Mouse (Mus musculus) cerebellum, postnatal 4 days (tissue): ENCODE measurements at regions not wholly inside any gene's neighbourhood (a gene's known extent, or its start where the extent isn't known, plus 50 kb on each side); places are given as distances from the start of the nearest gene placed in this dataset.

Source experiments
- DNase-seq, 2 experiments: peaks; one replicate each; pipeline ENCODE4 v3.0.0; 2022; ENCODE audit warnings: low spot score in 2 of 2, mixed read lengths in 1 of 2

DNA sequence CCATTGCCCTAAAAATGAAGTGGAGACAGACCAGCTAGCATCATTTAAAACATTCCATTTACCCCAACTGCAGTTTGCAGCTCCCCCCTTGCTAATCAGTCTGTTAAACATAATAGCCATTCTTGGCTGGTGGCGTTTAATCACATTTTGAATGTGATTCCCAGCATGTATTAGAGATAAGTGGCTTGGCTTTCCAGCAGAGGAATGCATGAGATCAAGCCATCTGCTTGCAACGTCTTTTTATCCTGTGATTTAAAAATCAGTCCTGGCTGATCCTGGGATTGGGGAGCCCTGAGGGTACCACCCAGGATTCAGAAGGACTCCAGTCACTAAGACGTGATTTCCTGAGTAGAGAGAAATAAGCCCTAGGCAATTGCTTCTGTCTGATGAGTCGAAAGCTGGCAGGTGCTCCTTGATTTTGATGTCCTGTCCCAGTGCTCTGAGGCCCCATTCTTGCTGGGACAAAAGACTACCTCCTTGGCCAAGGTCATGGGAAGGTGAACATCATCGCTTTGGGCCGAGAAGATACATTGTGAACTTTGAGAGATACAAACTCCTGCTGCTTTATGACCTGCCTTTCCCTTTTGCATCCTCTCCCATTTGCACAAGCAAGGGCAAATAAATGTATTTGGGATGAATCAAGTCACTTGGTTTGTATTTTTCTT, 623.8 kb downstream of the Tmem132b start:
- DNase-seq: peak in 1 of 2 experiments; percentile 1

DNA sequence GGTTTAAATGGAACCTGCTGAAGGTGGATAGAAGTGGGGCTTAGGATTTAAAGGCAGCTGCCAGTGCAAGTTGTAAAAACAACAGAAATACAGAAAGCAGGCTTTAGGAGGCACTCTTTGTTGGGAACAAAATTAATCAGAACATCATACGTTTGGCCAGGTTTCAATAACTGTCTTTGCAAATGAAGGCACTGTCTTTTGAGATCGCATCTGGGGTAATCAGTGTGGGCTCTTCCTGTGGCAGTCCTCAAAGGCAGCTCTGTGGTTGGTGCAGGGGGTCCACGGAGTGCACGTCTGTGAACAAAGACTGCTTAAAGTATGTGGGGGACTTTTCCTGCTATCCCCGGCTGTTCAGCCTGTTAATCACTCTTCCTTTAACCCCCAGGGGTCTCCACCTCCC, 654.5 kb downstream of the Tmem132b start:
- DNase-seq: no peak

DNA sequence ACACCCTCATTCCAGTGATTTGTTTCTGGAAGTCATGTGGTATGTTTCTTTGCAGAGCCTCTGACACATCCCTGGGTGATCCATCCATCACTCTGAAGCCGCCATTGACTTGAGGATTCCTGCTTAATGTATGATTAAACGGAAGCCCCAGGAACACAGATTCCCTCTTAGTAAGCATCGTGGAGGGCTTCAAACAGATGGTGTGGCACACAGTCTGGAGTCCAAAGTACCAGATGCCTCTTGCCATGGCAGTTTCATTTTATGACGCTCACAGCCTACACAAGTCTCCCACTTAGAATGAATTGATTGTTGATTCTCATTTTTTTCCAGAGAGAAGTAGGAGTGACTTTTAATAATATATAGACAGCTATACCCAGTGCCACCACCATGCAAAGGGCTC, 668.3 kb downstream of the Tmem132b start:
- no peak for DNase-seq

DNA sequence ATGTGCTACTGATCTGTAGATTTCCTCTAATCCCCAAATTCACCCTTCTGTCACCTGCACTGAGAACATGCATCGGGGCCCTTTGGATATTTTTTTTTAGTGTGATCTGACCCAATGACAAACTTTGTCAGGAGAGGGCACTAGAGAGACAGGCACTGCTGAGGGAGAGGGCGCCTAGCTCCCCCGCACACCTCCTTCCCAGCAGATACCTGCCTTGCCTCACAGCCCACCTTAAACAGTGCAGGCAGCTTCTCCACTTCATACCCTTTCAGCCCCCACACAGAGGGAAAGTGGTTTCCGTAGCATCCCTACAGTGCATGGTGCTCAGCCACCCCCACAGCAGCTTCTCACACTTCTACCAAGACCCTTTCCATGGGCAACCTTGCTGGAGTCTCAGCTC, 670.0 kb downstream of the Tmem132b start:
- DNase-seq: no peak

DNA sequence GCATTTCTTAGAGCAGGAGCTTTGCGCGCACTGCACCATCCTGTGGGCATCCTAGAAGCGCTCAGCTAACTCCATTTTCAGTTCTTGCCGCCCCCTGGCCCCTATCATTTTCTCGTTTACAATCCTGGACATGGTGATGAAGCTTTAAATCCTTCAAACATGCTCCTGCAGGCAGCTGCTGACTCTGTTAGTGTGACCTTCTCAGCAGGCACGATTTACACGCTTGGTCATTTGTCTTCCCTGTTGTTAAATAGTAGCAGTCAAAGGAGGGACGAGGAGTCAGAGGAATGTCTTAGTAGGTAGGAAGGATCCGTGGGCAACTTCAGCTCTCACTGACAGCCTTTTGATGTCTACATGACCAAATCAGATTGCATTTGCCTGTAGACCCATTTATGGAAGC, 670.4 kb downstream of the Tmem132b start:
- no peak for DNase-seq

DNA sequence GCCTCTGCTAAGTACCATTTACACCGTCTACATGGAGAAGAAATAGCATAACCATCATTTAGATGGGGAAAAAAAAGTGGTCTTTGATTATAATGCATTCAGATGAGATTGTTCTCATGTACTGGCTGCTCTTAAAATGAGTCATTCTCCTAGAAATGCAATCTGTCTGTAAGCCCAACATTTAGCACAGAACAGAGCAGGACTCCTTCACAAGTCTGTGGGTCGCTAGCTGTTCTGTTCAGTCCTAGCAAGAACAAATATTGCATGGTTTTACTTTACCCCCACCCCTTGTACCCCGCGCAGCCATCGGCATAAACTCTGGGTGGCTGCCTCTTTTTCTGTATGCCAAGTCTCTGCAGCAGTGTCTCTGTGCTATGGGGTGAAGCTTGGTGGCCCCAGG, 685.4 kb downstream of the Tmem132b start:
- no peak for DNase-seq

DNA sequence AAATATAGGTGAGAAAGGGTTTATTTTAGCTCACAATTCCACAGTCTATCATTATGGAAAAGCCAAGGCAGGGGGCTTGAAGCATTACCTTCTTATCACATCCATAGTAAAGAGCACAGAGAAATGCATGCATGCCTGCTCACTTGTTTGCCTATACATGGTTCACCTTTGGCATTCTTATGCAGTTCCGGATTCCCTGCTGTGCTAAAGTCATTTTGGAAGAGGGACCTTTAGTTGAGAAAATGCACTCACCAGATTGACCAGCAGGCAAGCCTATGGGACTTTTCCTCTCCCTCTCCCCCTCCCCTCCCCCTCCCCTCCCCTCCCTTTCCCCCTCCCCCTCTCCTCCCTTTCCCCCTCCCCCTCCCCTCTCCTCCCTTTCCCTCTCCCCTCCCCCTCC, 686.2 kb downstream of the Tmem132b start:
- no peak for DNase-seq

DNA sequence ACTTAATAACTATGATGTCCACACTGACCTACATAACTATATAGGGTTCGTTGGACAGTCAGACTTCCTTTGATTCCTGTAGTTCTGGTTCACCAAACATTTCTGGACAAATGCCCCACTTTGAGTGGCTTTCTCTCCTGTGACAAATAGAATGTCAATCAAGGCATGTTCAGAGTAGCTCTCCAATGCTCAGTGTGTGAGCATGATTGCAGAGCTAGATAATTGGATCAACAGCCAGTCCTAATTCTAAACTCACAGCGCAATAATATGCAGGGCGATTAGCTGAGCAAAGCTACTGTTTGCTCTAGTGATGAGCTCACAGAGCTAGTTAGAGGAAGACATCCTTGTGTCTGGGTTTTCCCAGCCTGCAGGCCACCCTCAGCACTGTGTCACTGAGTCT, 692.1 kb downstream of the Tmem132b start:
- no peak for DNase-seq

DNA sequence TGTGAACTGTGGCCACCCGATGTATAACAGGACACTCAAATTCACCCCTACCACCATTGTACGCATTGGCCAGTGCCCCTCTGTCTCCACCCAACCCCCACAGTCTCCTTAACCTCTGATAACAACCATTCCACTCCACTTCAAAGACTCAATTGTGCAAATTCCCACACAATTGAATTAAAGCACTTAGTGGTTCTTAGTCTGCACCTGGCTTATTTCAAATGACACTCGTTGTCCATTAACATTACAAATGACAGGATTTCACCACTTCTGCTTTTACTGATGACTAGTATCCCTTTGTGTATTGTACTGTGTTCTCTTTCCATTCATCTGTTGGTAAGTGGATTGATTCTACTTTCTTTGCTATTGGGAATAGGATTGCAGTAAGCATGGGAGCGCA, 699.2 kb downstream of the Tmem132b start:
- DNase-seq: no peak

DNA sequence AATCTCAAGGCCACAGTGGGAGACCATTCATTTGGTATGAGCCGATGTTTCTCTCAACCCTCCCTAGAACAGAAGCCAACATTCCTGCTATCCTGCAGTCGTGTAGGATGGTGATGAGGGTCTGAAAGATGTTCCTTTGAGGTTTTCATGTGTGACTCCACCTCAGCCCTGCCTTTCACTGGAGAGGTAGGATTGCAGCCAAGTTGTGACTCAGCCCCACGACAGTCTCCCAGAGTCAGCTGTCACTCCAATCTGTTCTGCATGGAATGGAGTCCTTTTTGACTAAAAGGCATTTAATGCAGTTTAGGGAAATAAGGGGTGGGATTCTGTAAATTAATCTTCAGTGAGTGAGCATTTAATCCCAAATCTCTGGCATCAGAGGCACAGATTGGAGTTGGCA, 706.5 kb downstream of the Tmem132b start:
- peak in 1 of 2 experiments; percentile 4 for DNase-seq

DNA sequence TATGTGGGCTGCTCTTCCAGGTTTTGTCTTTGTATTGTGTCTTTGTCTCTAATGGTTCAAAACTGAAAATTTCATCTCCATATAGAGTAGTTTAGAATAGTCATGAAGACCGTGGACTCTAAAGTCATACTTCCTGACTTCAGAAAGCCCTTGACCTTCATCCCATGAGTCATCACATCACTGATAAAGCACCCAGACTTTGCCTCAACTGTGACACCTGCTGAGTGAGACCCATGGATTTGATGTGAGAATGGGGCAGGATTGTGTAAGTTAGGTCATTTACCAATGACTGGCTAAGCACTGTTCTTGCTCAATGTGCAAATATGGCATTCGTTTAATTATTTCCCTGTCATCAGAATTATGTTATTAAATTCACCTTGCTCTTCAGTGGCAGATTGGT, 714.2 kb downstream of the Tmem132b start:
- no peak for DNase-seq

DNA sequence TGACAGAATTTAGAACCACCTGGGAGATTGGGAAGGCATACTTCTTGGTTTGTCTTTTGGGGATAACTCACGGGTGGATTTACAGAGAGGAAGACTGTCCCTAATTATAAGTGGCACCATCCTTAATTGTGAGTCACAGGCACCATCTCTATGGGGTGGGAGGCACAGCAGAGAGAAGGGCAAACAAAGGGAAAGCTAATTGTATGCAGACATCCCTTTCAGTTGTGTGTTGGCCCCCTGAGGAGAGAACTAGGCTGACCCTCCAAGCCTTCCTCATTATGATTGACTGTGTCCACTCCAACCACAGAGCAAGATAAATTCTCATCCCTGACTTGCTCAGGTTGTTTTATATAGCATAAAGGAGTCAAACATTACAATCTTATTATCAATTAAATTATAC, 718.8 kb downstream of the Tmem132b start:
- DNase-seq: no peak

DNA sequence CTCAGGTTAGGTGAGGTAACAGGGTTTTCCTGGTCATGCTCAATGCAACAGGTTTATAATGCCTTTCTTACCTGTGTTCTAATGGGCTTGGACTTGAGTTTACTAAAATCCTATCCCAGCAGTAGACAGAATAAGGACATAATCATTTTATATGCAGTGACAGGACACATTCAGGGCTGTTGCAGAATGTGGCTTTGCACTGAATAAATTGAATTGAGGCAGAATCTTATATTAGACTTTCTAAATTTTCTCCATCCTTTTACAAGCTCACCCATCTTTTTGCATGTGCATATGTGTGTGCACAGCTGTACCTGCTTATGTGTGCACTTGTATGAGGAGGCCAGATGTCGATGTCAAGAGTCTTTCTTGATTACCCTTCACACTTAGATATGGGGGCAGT, 723.1 kb downstream of the Tmem132b start:
- DNase-seq: no peak

DNA sequence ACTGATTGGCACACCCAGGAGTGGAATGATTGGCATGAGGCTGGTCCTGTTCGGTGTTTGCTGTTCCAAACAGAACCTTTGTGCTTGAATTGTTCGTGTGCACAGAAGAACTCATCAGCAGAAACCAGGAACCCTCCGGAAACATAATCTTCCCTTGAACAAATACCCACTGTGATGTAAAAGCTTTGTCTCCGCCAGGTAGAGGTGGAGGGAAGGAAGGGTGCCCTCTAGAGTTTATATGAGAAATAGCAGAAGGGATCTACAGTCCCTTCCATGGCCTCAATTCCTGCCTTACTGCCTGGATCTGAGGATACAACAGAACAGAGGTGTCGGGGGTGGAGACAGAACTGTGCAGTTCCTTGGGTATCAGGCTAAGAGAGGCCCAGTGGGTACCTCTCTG, 726.3 kb downstream of the Tmem132b start:
- DNase-seq: no peak

DNA sequence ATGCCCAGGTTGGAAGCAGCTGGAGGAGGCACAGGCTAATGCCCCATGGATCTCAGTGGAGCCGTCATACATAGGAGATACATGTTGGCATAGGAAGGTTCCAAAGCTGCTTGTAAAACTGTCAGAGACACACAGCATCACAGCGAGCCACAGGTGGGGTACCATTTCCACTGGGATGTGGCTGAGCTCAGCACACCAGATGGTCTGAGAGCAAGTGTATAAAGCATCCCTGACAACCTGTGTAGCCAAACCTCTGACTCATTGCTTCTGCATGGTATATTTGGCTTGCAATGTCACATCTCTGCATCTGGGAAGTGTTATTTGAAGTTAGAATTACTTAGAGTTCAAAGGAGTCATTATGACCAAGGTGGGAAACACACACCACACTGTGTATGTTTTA, 734.9 kb downstream of the Tmem132b start:
- no peak for DNase-seq

DNA sequence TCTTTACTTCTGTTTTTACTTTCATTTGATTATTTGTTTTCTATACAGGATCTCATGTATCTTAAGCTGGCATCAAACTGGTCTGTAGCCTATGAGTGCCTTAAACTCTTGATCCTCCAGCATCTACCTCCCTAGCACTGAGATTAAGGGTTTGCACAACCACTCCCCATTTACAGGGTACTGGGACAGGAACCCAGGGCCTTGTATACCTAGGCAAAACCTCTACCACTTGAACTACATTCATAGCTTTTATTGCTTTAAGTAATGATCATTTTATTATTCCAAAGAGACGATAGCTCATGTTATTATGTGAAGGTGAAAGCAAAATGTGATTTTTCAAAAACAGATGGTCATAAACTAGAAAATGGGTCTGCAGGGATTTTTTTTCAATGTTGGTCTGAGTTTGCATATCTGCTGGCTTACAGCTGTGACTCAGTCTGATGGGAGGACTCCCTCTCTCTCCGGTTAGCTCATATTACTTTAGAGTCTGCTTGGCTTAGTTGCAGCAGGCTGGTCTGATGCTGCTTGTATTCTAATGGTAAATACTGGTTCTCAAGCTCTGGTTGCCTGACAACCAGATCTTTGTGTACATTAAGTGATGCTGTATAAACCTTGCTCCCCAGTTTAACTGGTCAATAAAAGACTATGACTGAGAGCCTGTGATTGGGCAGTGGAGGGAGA, 735.5 kb downstream of the Tmem132b start:
- no peak for DNase-seq

DNA sequence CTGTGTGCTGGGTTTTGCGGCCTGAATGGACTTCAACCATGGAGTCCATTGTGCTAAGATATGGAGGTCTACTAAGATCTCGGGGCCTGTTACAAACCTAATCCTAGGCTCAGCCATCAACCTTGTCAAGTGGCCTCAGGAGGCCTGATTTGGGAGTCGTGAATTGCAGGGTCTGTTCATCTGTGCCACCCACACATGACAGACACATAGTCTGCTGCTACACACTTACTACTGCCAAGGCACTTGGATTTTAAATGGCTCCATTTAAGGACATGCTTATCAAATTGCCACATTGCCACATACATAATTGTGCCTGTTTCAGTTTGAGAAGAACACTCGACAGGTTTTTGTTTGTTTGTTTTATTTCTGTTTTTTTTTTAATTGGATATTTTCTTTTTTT, 737.0 kb downstream of the Tmem132b start:
- no peak for DNase-seq

DNA sequence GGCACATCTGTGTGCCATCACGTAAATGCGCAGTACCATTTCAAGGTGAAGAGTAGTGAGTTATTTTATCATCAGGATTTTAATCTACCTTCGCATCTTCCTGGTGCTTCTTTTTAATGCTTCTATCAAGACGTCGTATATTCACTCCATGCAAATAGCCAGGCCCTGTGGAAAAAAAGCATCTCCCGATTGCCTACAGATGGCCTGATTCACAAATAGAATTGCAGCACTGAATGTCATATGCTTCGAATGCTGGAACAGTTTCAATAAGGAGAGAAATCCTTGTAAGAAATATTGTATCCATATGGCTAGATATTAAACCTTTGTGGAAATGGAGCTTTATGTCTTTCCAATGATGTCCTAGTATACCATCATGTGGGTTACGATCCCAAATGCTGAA, 742.7 kb downstream of the Tmem132b start:
- DNase-seq: no peak

DNA sequence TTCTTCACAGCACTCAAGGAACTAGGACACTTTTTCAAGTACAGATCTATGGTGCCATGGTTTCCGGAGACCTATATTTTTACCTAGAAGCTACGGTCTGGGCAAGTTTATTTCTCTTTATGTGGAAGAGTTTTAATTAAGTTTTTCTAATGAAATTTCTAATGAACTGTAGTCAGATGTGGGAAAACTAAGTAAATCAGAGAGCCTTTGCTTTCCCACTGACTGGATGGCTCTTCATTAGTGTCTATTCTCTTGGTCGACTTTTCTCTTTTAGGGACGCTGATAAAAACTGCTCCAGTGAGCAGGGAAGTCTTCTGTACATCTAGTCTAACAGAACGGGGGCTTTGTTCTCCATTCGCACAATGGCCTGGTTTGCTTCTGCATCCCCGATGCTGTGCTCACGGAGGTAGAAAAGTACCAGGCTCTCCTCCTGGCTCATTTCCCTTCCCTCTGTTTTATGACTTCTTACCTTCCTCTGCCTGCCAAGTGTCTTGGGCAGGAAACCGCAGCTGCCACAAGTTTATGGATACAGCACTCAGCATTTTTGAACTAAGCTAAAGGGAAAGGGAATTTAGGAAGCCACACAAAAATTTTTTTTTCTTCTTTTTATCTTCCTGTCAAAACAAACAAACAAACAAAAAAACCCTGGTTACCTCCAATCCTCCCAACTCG, 749.6 kb downstream of the Tmem132b start:
- DNase-seq: no peak

DNA sequence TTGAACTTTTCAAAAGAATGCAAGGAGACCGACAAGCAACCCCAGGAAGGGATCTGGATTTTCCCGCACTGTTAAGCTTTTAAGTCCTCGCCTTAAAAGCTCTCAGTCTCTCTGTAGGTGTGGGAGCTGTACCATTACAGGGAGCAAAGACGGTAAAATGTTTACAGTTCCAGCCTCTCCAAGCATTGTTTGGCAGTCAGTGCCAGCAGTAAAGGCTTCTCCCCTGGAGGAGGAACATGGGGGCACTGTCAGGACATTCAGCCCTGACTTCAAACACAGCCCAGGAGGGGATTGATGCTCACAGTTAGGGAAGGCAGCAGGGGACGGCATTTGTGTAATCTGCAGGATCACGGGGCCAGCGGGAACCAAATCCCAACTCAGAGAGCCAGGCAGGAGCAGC, 750.2 kb downstream of the Tmem132b start:
- no peak for DNase-seq

DNA sequence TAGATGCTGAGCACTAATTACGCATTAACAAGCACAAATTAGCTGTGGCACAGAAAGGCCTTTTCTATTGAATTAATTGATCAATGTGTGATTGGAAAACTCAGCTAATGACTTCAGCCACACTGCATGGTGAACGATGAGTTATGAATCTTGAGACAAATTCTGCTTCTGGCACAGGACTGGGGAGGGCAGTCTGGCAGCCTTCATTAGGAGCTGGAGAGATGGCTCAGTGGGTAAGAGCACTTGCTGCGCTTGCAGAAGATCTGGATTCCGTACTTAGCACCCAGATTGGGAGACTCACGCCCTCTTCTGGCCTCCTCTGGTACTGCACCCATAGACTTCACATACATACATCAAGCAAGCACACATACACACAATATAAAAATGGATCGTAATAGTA, 793.3 kb downstream of the Tmem132b start:
- DNase-seq: no peak

DNA sequence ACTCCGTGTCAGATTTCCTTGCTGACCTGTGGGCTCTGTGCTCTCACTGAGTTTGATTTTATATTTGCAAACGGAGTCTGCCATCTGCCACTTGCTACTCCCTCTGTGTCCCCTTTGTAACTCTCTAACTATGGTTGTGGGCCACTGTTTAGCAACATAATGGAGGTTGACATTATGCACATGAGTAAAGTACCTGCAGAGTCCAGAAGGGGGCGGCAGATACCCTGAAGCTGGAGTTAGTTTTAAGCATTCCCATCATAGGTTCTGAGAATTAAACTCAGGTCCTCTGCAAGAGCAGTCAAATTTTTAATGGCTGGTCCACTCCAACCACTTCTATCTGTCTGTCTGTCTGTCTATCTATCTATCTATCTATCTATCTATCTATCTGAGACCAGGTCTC, 796.7 kb downstream of the Tmem132b start:
- no peak for DNase-seq

DNA sequence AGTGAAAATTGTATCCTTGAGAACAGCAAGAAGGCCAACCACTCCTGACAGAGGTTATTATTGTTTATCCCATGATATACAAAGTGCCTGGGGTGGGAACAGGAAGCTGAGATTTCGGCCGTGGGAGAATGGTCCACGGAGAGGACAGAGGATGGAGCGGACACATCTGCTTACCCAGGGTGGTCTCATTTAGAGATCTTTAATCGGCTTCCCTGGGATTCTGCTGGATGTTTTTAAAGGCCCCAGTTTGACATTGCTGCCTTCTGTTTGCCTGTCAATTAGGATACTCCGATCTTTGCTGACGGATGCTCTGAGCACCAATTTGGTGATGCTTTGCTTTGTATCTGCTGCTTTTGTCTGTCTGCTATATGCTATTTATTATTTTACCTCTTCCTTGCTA, 803.5 kb downstream of the Tmem132b start:
- no peak for DNase-seq
